Mouse (Mus musculus): Measurements from ENCODE around the gene Cnbp.

The Cnbp gene

GRCm38 (mm10) chr6:87806028-87806427, 44.9 kb downstream of the Cnbp start:
- DNase-seq (ENCODE audit: low spot score in 2 of 2): no peak

DNA sequence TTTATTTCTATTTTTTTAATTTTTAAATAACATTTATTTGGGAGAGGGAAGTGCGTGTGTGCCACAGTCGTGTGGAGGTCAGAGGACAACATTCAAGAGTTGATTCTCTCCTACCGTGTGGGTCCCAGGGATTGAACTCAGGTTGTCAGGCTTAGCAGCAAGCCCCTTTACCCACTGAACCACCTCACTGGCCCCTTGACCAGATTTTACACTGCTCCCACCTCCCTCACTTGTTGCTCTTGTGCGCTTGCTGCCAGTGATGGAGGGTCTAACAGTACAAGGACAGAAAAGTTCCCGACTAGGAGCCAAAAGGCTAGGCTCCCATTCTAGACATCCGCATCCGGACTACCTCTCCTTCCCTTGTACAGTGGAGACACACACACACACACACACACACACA, 45.5 kb downstream of the Cnbp start:
- no peak for DNase-seq (ENCODE audit: low spot score in 2 of 2)

DNA sequence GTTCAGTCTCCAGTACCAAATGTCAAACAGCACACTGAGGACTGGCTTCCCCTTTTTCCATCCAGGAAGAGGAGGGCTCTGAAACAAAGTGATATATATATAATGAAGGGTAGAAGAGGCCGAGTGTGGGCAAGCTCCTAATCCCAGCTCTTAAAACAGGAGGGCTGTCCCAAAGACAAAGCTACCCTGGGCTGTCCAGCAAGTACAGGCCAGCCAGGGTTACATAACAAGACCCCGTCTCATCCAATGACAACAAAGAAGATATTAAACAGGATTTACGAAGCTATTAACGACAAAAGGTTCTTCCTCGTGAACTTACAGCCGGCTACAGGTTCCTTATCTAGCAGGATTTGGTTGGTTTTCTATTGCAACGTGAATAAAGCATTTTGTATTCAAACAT, 46.0 kb downstream of the Cnbp start:
- no peak for DNase-seq (ENCODE audit: low spot score in 2 of 2)

GRCm38 (mm10) chr6:87804036-87804435, 46.9 kb downstream of the Cnbp start:
- DNase-seq (ENCODE audit: low spot score in 2 of 2): no peak

DNA sequence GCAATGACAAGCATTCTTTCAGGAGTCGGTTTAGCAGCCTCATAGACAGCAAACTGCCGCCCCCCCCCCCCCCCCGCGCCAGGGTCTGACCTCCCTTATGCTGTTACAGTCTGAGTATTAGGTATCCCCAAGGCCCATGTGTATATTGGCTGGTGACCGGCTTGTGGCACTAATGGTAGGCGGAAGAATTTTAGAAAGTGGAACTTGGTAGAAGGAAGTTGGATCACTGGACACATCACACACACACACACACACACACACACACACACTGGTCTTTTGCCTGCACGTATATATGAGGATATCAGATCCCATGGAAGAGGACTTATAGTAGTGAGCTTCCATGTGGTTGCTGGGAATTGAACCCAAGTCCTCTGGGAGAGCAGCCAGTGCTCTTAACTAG, 48.4 kb downstream of the Cnbp start:
- no peak for DNase-seq (ENCODE audit: low spot score in 2 of 2)

- no peak for DNase-seq (ENCODE audit: low spot score in 2 of 2)
These were observed 51.3 kb downstream of the Cnbp start for GRCm38 (mm10) chr6:87799576-87799975.

DNA sequence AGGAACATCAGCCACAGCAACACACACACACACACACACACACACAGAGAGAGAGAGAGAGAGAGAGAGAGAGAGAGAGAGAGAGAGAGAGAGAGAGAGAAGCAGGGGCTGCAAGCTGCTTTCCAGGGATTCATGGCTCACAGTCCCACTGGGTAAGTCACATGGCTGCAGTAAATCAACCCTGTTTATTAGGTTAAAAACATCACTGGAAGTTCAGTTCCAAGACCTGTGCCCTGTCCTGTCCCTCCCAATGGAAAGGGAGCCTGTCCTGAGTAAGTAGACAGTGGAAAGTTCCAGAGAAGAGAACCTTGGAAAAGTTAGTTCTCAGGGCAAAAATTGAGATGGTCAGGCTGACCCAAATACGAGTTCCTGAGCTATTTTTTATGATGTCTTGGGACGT, 53.6 kb downstream of the Cnbp start:
- no peak for DNase-seq (ENCODE audit: low spot score in 2 of 2)

- no peak for DNase-seq (ENCODE audit: low spot score in 2 of 2)
These were observed 54.5 kb downstream of the Cnbp start for GRCm38 (mm10) chr6:87796251-87796880.

GRCm38 (mm10) chr6:87795385-87796150, 55.3 kb downstream of the Cnbp start:
- no peak for DNase-seq (ENCODE audit: low spot score in 2 of 2)

DNA sequence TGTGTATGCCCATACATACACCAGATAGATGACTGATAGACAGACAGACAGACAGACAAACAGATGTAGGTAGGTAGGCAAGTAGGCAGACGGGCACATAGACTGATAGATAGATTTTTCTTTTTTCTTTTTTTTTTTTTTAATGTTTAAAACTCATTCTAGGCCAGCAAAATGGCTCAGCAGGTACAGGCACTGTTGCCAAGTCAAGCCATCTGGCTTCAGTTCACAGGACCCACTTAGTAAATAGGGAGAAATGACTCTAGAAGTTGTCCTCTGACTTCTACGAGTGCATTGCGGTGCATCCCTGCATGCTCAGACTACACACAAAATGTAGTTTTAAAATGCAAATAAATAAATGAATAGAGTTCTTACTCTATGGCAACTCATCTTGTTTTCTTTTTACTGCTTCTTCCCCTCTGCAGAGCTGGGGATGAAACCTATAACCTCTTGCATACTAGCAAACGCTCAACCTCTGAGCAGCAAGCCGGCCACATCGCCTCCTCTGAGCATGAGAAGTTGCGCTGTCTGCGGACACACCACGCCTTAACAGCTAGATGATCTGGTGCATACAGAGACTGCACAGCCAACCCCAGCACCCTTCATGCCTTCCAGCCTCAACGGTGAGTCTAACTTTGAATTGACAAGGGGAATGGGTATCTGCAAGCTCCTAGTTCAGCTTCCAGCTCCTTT, 56.9 kb downstream of the Cnbp start:
- no peak for DNase-seq (ENCODE audit: low spot score in 2 of 2)
